Mouse (Mus musculus) adrenal gland, postnatal 14 days (tissue): ENCODE results near the gene Sestd1. TPM values are rescaled to one million over a fixed set of nuclear protein-coding genes. Genes with fewer than 3 reads are reported as not detected.

Experiments
- DNase-seq: peaks from one replicate; pipeline ENCODE4 v3.0.0; 2021; ENCODE audit warnings: mixed read lengths
- total RNA-seq: library from RNA; stranded (reverse); gene quantifications from 2 replicates; pipeline ENCODE4 v1.2.3, GENCODE M21; 2021

Sestd1 gene
- total RNA-seq, 1 experiment from 2014 or later: 15.5 TPM

- DNase-seq: no peak
Observed at GRCm38 (mm10) chr2:77212885-77213284, 67.5 kb downstream of the Sestd1 start.

- DNase-seq: no peak
Observed at GRCm38 (mm10) chr2:77206951-77207350, 73.4 kb downstream of the Sestd1 start.

GRCm38 (mm10) chr2:77203916-77204315 lies 76.5 kb downstream of the Sestd1 start:
- no peak for DNase-seq

GRCm38 (mm10) chr2:77201900-77202299 lies 78.5 kb downstream of the Sestd1 start:
- no peak for DNase-seq

GRCm38 (mm10) chr2:77200958-77201614 lies 79.3 kb downstream of the Sestd1 start:
- peak; percentile 56 for DNase-seq

GRCm38 (mm10) chr2:77200379-77200778 lies 80.0 kb downstream of the Sestd1 start:
- DNase-seq: no peak

- no peak for DNase-seq
Observed at GRCm38 (mm10) chr2:77198246-77198645, 82.1 kb downstream of the Sestd1 start.

- DNase-seq: no peak
Observed at GRCm38 (mm10) chr2:77196819-77197218, 83.6 kb downstream of the Sestd1 start.

- DNase-seq: peak; percentile 43
Observed at GRCm38 (mm10) chr2:77195056-77195455, 85.3 kb downstream of the Sestd1 start.

GRCm38 (mm10) chr2:77191811-77192210 lies 88.6 kb downstream of the Sestd1 start:
- no peak for DNase-seq

- no peak for DNase-seq
Observed at GRCm38 (mm10) chr2:77190891-77191290, 89.5 kb downstream of the Sestd1 start.

- no peak for DNase-seq
Observed at GRCm38 (mm10) chr2:77190301-77190700, 90.1 kb downstream of the Sestd1 start.

- no peak for DNase-seq
Observed at GRCm38 (mm10) chr2:77189671-77190070, 90.7 kb downstream of the Sestd1 start.

- DNase-seq: no peak
Observed at GRCm38 (mm10) chr2:77187501-77187900, 92.9 kb downstream of the Sestd1 start.

- DNase-seq: no peak
Observed at GRCm38 (mm10) chr2:77186912-77187311, 93.5 kb downstream of the Sestd1 start.

- DNase-seq: peak; percentile 39
Observed at GRCm38 (mm10) chr2:77184049-77184571, 96.3 kb downstream of the Sestd1 start.

- no peak for DNase-seq
Observed at GRCm38 (mm10) chr2:77183646-77184045, 96.7 kb downstream of the Sestd1 start.

GRCm38 (mm10) chr2:77182996-77183380 lies 97.4 kb downstream of the Sestd1 start:
- DNase-seq: no peak

GRCm38 (mm10) chr2:77182271-77182995 lies 98.0 kb downstream of the Sestd1 start:
- DNase-seq: no peak

- no peak for DNase-seq
Observed at GRCm38 (mm10) chr2:77177472-77177871, 102.9 kb downstream of the Sestd1 start.

- no peak for DNase-seq
Observed at GRCm38 (mm10) chr2:77176413-77176812, 104.0 kb downstream of the Sestd1 start.

- DNase-seq: no peak
Observed at GRCm38 (mm10) chr2:77175411-77175810, 105.0 kb downstream of the Sestd1 start.

- DNase-seq: no peak
Observed at GRCm38 (mm10) chr2:77174313-77174712, 106.1 kb downstream of the Sestd1 start.

GRCm38 (mm10) chr2:77173821-77174220 lies 106.6 kb downstream of the Sestd1 start:
- DNase-seq: no peak
